Mouse (Mus musculus) forebrain, embryonic 16.5 days (tissue): ENCODE data around the gene Ascc2. TPM values are rescaled to one million over a fixed set of nuclear protein-coding genes. Genes with fewer than 3 reads are reported as not detected.

Experiments used
- ATAC-seq: fragments of 200-750 bp; cut with Nextera tagmentation; 2 replicates; pipeline ENCODE4 v1.8.0; 2017; ENCODE audit warnings: mild to moderate bottlenecking, moderate library complexity
- H3K27ac ChIP-seq: fragments of 300-500 bp; sonication (generic); 2 replicates; pipeline ENCODE4 v1.5.1; 2014; ENCODE audit warnings: low read length, control low read depth
- H3K27me3 ChIP-seq: fragments of 300-500 bp; sonication (generic); replicated peaks from 2 replicates; pipeline ENCODE4 v1.6.1; 2014; ENCODE audit warnings: low read length; ENCODE audit not compliant: control insufficient read depth, insufficient read depth
- H3K36me3 ChIP-seq: fragments of 300-500 bp; sonication (generic); 2 replicates; pipeline ENCODE4 v1.6.1; 2014; ENCODE audit not compliant: control insufficient read depth, insufficient read depth
- H3K4me1 ChIP-seq: fragments of 300-500 bp; sonication (generic); replicated peaks from 2 replicates; pipeline ENCODE4 v1.6.1; 2014; ENCODE audit warnings: low read length; ENCODE audit not compliant: control insufficient read depth, insufficient read depth
- H3K4me2 ChIP-seq: fragments of 300-500 bp; sonication (generic); 2 replicates; pipeline ENCODE4 v1.6.1; 2014; ENCODE audit warnings: mild to moderate bottlenecking, low read length, control low read depth
- H3K4me3 ChIP-seq: fragments of 300-500 bp; sonication (generic); replicated peaks from 2 replicates; pipeline ENCODE4 v1.5.1; 2014; ENCODE audit warnings: mild to moderate bottlenecking, low read length, control low read depth
- H3K9ac ChIP-seq: fragments of 300-500 bp; sonication (generic); replicated peaks from 2 replicates; pipeline ENCODE4 v1.6.1; 2014; ENCODE audit warnings: low read depth, low read length, control low read depth
- H3K9me3 ChIP-seq: fragments of 300-500 bp; sonication (generic); 2 replicates; pipeline ENCODE4 v1.6.1; 2016; ENCODE audit warnings: low read length; ENCODE audit not compliant: control insufficient read depth
- WGBS: fragments of 180-500 bp; shearing (Covaris S2); extraction: QIAGEN DNeasy Blood & Tissue Kit; methylation state at CpG from one replicate; pipeline ENCODE4 v1.1.7; 2014; 5-methylcytosine and 5-hydroxymethylcytosine counted together
- polyA plus RNA-seq: library from polyadenylated mRNA; unstranded; fragments of >200 nt; fragmentation: Nextera tagmentation; extraction: Ambion mirVana; gene quantifications from 2 replicates; pipeline ENCODE4 v1.2.1, GENCODE M21; 2015

Gene Ascc2
- polyA plus RNA-seq, 1 experiment from 2014 or later: 27.3 TPM

GRCm38 (mm10) chr11:4675126-4675562, 37.6 kb downstream of the Ascc2 start:
- Histone ChIP-seq H3K36me3 (peaks cover 19% of the 10 kb centered on the region), H3K9ac (no peak overlapping the region), H3K9me3 (no peaks in the 10 kb centered on the region), H3K27ac (no peak overlapping the region), H3K4me2 (no peak overlapping the region), H3K4me3 (no peak overlapping the region), H3K27me3 (no peaks in the 10 kb centered on the region), H3K4me1 (peaks cover 6% of the 10 kb centered on the region; the same call in 1 of the 2 replicates)
- ATAC-seq: no peak
- WGBS: 88% methylated on average over 6 of the region's 6 CpGs

DNA sequence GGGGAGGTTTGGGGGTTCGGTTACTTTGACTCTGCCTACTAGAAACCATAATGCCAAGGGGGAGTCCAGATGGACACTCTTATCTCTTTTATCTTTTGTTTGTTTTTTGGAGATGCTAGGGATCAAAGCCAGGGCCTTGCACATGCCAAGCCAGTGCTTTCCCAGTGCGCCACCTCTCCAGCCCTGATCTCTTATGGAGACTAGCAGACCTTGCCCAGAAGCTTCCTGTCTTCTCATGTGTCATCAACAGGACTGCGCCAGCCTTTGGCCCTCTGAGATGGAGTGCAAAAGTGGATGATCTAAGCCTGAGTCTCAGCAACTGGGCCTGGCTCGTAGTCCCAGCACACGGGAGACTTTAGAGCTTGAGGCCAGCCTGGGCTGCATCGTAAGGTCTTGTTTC, 38.1 kb downstream of the Ascc2 start:
- 95% methylated on average over 6 of the region's 6 CpGs for WGBS
- H3K9me3 ChIP-seq: no peaks in the 10 kb centered on the region
- peaks cover 19% of the 10 kb centered on the region for H3K36me3 ChIP-seq

DNA sequence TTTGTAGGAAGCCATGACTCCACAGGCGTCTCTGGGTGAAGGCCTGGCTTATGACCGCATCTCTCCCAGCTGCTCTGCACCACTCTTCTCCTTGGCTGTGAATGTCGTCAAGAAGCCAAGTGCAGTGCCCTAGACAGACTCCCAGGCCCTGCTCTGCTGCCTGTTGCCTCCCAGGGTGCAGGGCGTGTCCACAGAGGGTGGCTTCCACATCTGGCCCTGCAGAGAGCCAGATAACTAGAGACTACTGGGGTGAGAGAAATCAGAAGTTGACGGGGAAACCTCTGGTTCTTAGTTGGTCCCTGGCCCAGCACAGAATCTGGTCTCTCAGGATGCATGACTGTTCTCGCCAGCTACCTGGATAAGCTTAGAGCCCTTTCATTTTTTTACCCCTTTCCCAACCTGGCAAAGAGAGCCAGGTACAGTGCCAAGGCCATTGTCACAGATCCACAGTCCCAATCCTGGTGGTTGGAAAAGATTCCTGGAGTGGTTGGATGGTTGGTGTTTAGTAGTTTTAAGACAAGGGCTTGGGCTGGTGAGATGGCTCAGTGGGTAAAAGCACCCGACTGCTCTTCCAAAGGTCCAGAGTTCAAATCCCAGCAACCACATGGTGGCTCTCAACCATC, 39.8 kb downstream of the Ascc2 start:
- H3K4me1 ChIP-seq: peaks cover 6% of the 10 kb centered on the region; the same call in 1 of the 2 replicates
- no peak overlapping the region for H3K4me2 ChIP-seq
- no peak overlapping the region for H3K9ac ChIP-seq
- H3K36me3 ChIP-seq: peaks cover 27% of the 10 kb centered on the region
- no peak overlapping the region for H3K4me3 ChIP-seq
- H3K27me3 ChIP-seq: no peaks in the 10 kb centered on the region
- H3K9me3 ChIP-seq: no peaks in the 10 kb centered on the region
- H3K27ac ChIP-seq: no peak overlapping the region
- 88% methylated on average over 7 of the region's 7 CpGs for WGBS
- no peak for ATAC-seq

More for the DNA sequence above, 38.1 kb downstream of the Ascc2 start:
- Histone ChIP-seq H3K9ac (no peak overlapping the region), H3K4me2 (no peak overlapping the region), H3K27ac (no peak overlapping the region), H3K4me3 (no peak overlapping the region), H3K27me3 (no peaks in the 10 kb centered on the region), H3K4me1 (peaks cover 6% of the 10 kb centered on the region; the same call in 1 of the 2 replicates)
- no peak for ATAC-seq

GRCm38 (mm10) chr11:4678700-4679440, 41.3 kb downstream of the Ascc2 start:
- Histone ChIP-seq H3K9ac (no peak overlapping the region), H3K4me3 (no peak overlapping the region), H3K27me3 (no peaks in the 10 kb centered on the region), H3K4me1 (peaks cover 6% of the 10 kb centered on the region; the same call in 1 of the 2 replicates), H3K27ac (no peak overlapping the region; the same call in 1 of the 2 replicates), H3K4me2 (no peak overlapping the region), H3K9me3 (no peaks in the 10 kb centered on the region), H3K36me3 (peaks cover 22% of the 10 kb centered on the region)
- no peak for ATAC-seq
- WGBS: 84% methylated on average over 13 of the region's 13 CpGs

GRCm38 (mm10) chr11:4679441-4679832, 41.9 kb downstream of the Ascc2 start:
- no peaks in the 10 kb centered on the region for H3K27me3 ChIP-seq
- peaks cover 6% of the 10 kb centered on the region; the same call in 1 of the 2 replicates for H3K4me1 ChIP-seq
- ATAC-seq: no peak
- WGBS: 94% methylated on average over 12 of the region's 12 CpGs
- H3K36me3 ChIP-seq: peaks cover 22% of the 10 kb centered on the region
- no peak overlapping the region for H3K27ac ChIP-seq
- no peaks in the 10 kb centered on the region for H3K9me3 ChIP-seq
- no peak overlapping the region for H3K4me2 ChIP-seq
- H3K9ac ChIP-seq: no peak overlapping the region
- no peak overlapping the region for H3K4me3 ChIP-seq

DNA sequence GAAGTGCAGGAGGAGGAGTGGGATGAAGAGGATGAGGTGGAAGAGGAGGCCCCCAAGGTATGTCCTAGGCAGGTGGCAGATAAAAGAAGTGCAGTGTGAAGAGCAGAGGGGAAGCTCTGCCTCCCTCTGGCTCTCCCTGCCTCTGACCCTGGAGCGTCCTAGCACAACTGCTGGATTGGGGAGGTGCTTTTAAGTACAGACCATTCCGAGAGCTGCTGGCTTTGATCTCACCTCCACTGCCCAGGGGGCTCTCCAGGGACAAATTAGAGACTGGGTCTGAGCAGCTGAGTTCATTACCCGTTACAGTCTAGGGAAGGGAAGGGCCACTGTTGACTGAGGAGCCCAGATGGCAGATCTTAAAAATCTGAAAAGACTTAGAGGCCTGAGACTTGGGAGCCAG, 42.6 kb downstream of the Ascc2 start:
- H3K9me3 ChIP-seq: no peaks in the 10 kb centered on the region
- no peak overlapping the region for H3K4me3 ChIP-seq
- no peak overlapping the region for H3K9ac ChIP-seq
- no peaks in the 10 kb centered on the region for H3K27me3 ChIP-seq
- WGBS: 52% methylated on average over 3 of the region's 3 CpGs
- peaks cover 6% of the 10 kb centered on the region; the same call in 1 of the 2 replicates for H3K4me1 ChIP-seq
- ATAC-seq: no peak
- no peak overlapping the region for H3K4me2 ChIP-seq
- H3K27ac ChIP-seq: no peak overlapping the region
- peaks cover 20% of the 10 kb centered on the region for H3K36me3 ChIP-seq

DNA sequence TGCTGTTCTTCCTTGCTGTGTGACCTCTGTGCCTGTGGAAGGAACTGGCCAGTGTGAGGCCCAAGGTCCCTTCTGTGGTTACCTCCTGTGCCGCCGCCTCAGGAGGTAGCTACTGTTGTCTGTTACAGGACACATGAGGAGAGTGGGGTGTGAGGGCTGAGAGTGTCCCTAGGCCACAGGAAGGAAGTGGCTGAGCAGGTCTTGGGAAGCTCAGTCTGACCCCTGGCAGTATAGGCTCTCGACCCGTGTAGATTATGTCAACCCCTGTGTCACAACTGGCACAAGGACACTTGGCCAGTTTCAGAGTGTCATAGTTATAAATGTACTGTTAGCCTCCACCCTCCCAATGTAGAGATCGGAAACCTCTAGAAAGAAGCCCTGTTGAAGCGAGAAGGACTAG, 46.0 kb downstream of the Ascc2 start:
- WGBS: 91% methylated on average over 6 of the region's 6 CpGs
- Histone ChIP-seq H3K9me3 (no peaks in the 10 kb centered on the region), H3K27ac (no peak overlapping the region), H3K36me3 (peaks cover 16% of the 10 kb centered on the region), H3K4me1 (peaks cover 5% of the 10 kb centered on the region; the same call in 1 of the 2 replicates), H3K4me2 (no peak overlapping the region), H3K27me3 (no peaks in the 10 kb centered on the region), H3K4me3 (no peak overlapping the region), H3K9ac (no peak overlapping the region)
- ATAC-seq: no peak

GRCm38 (mm10) chr11:4684186-4684585, 46.6 kb downstream of the Ascc2 start:
- no peak for ATAC-seq
- 78% methylated on average over 6 of the region's 6 CpGs for WGBS
- Histone ChIP-seq H3K27ac (no peak overlapping the region), H3K9me3 (no peaks in the 10 kb centered on the region), H3K36me3 (peaks cover 16% of the 10 kb centered on the region), H3K4me3 (no peak overlapping the region), H3K4me2 (no peak overlapping the region), H3K27me3 (no peaks in the 10 kb centered on the region), H3K9ac (no peak overlapping the region), H3K4me1 (no peaks in the 10 kb centered on the region)

GRCm38 (mm10) chr11:4685071-4685470, 47.5 kb downstream of the Ascc2 start:
- Histone ChIP-seq H3K9me3 (no peaks in the 10 kb centered on the region), H3K36me3 (peaks cover 16% of the 10 kb centered on the region), H3K9ac (no peak overlapping the region), H3K27ac (no peak overlapping the region), H3K27me3 (no peaks in the 10 kb centered on the region), H3K4me1 (no peaks in the 10 kb centered on the region), H3K4me3 (no peak overlapping the region), H3K4me2 (no peak overlapping the region)
- WGBS: 68% methylated on average over 4 of the region's 4 CpGs
- no peak for ATAC-seq
